Mouse (Mus musculus) erythroblast, embryonic 14.5 days (primary cell): ENCODE results near the gene Aarsd1. TPM values are rescaled to one million over a fixed set of nuclear protein-coding genes. Genes with fewer than 3 reads are reported as not detected.
A peak's percentile ranks its signal among the peaks of the same experiment; 100 is the strongest.
"Not testable (repeated sequence)": the region's sequence is repeated elsewhere in the genome, so short reads cannot be mapped to it uniquely, and the experiment has no call there.

ENCODE experiments used
- H3K27me3 ChIP-seq: 2 replicates; pipeline ENCODE4 v1.6.1; 2012; ENCODE audit warnings: inconsistent platforms; ENCODE audit not compliant: control insufficient read depth
- H3K36me3 ChIP-seq: 2 replicates; pipeline ENCODE4 v1.6.1; 2012; ENCODE audit warnings: mild to moderate bottlenecking, inconsistent platforms; ENCODE audit not compliant: control insufficient read depth
- H3K4me1 ChIP-seq: 2 replicates; pipeline ENCODE4 v1.6.1; 2012; ENCODE audit warnings: inconsistent platforms; ENCODE audit not compliant: control insufficient read depth
- H3K4me3 ChIP-seq: replicated peaks from 2 replicates; pipeline ENCODE3; 2012; ENCODE audit warnings: moderate library complexity, mild to moderate bottlenecking, inconsistent platforms
- H3K9me3 ChIP-seq: 2 replicates; pipeline ENCODE4 v1.6.1; 2012; ENCODE audit warnings: low read length, inconsistent platforms, mixed read lengths; ENCODE audit not compliant: control insufficient read depth
- GATA1 ChIP-seq: IDR thresholded peaks from 2 replicates; pipeline ENCODE4 v1.6.1; 2012; ENCODE audit warnings: low read length, inconsistent platforms, mixed read lengths
- TAL1 ChIP-seq: IDR thresholded peaks from 3 replicates; pipeline ENCODE4 v1.6.1; 2012; ENCODE audit warnings: low read length, inconsistent platforms, mixed read lengths
- polyA plus RNA-seq: library from polyadenylated mRNA; stranded (reverse); fragments of >175 nt; gene quantifications from 2 replicates; pipeline ENCODE4 v1.2.3, GENCODE M21; 2012

The Aarsd1 gene
- polyA plus RNA-seq, 1 experiment, result 3.7 TPM

DNA sequence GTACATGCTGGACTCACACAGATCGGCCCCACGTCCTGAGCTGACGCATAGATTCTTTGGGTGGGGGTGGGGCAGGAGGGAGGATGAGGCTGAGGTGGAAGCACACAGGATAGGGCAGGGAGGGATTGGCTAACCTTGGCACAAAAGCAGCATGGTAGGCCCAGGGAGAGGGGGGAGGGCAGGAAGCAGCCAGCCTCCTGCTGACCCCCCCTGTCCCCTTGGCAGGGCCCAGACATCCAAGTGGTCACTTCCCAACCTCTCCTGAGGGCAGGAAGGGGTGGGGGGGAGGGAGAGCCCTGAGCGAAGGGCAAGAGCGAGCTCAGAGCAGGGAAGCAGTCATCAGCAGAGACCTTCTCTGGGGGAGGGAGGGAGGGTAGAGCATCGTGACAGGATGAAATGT lies 42.3 kb upstream of the Aarsd1 start:
- Histone ChIP-seq H3K4me1 (peaks cover 24% of the 10 kb centered on the region), H3K36me3 (peaks cover 47% of the 10 kb centered on the region), H3K27me3 (peaks cover 22% of the 10 kb centered on the region), H3K4me3 (no peak overlapping the region), H3K9me3 (no peaks in the 10 kb centered on the region)
- TF ChIP-seq TAL1 (no peak), GATA1 (no peak)

DNA sequence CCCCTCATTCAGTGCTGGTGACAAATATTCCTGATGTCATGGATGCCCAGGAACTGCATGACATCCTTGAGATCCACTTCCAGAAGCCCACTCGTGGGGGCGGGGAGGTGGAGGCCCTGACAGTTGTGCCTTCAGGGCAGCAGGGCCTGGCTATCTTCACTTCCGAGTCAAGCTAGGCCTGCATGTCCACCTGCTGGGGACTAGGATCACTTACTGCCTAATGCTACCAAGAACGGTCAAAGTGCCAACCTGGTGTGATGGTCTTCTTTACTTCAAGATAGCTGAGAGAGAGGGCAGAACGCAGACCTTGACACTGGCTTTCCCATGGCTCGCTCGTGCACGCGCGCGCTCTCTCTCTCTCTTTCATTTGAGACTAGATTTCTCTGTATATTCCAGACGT lies 40.8 kb upstream of the Aarsd1 start:
- TF ChIP-seq TAL1 (no peak), GATA1 (no peak)
- no peak overlapping the region for H3K4me3 ChIP-seq
- no peaks in the 10 kb centered on the region for H3K9me3 ChIP-seq
- H3K27me3 ChIP-seq, result peaks cover 7% of the 10 kb centered on the region
- peaks cover 14% of the 10 kb centered on the region for H3K4me1 ChIP-seq
- H3K36me3 ChIP-seq, result peaks cover 54% of the 10 kb centered on the region

- peaks cover 54% of the 10 kb centered on the region for H3K36me3 ChIP-seq
- peaks cover 8% of the 10 kb centered on the region for H3K4me1 ChIP-seq
- no peak overlapping the region for H3K4me3 ChIP-seq
- no peaks in the 10 kb centered on the region for H3K9me3 ChIP-seq
- TF ChIP-seq TAL1, result no peak
- no peak for TF ChIP-seq GATA1
- peaks cover 3% of the 10 kb centered on the region; the same call in 1 of the 2 replicates for H3K27me3 ChIP-seq
Observed at GRCm38 (mm10) chr11:101457631-101458030, 40.2 kb upstream of the Aarsd1 start.

- no peak for TF ChIP-seq TAL1
- no peak for TF ChIP-seq GATA1
- H3K9me3 ChIP-seq, result no peaks in the 10 kb centered on the region
- peaks cover 60% of the 10 kb centered on the region for H3K36me3 ChIP-seq
- no peaks in the 10 kb centered on the region for H3K27me3 ChIP-seq
- peaks cover 19% of the 10 kb centered on the region for H3K4me1 ChIP-seq
- no peak overlapping the region for H3K4me3 ChIP-seq
Observed at GRCm38 (mm10) chr11:101455627-101456026, 38.2 kb upstream of the Aarsd1 start.

DNA sequence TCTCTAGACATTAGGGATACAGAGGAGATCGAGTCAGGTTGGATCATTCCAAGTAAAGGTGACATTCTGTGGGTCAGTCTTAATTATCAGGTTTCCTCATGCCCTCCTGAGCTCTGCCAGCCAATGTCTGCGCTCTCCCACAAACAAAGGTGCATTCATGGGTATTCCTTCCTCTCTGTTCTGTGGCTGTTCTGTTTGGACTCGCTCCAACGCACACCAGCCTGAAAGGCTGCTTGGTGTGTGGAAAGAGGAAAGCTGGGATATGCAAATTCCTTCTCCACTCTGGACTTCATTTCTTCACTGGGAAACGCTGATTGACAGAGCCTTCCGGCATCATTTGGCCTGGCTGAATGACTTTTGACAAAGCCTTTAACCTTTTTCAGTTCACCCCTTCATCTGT lies 37.3 kb upstream of the Aarsd1 start:
- peaks cover 25% of the 10 kb centered on the region for H3K4me1 ChIP-seq
- H3K4me3 ChIP-seq, result no peak overlapping the region
- peaks cover 56% of the 10 kb centered on the region for H3K36me3 ChIP-seq
- H3K27me3 ChIP-seq, result no peaks in the 10 kb centered on the region
- TF ChIP-seq TAL1, result no peak
- no peak for TF ChIP-seq GATA1
- no peaks in the 10 kb centered on the region for H3K9me3 ChIP-seq

- Histone ChIP-seq H3K36me3 (peaks cover 32% of the 10 kb centered on the region), H3K4me3 (no peak overlapping the region), H3K4me1 (peaks cover 47% of the 10 kb centered on the region), H3K9me3 (no peaks in the 10 kb centered on the region), H3K27me3 (no peaks in the 10 kb centered on the region)
- TF ChIP-seq GATA1 (no peak), TAL1 (no peak)
Observed at GRCm38 (mm10) chr11:101452093-101452774, 34.8 kb upstream of the Aarsd1 start.

DNA sequence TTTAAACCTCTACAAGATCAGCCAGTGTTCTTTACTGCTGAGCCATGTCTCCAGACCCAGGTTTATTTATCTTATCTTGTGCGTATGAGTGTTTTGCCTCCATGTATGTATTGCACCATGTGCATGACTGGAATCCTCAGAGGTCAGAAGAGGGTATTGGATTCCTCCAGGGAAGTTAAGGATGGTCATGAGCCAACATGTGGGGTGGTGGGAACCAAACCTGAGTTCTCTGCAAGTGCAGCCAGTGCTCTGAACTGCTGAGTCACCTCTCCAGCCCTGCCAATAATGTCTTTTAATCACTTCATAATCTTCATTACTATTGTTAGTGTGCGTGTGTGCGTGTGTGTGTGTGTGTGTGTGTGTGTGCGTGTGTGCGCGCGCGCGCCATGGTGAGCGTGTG lies 34.1 kb upstream of the Aarsd1 start:
- Histone ChIP-seq H3K27me3 (no peaks in the 10 kb centered on the region), H3K4me3 (no peak overlapping the region), H3K36me3 (peaks cover 25% of the 10 kb centered on the region), H3K9me3 (no peaks in the 10 kb centered on the region), H3K4me1 (peaks cover 47% of the 10 kb centered on the region)
- TF ChIP-seq TAL1, result no peak
- TF ChIP-seq GATA1, result no peak

- Histone ChIP-seq H3K9me3 (no peaks in the 10 kb centered on the region), H3K4me3 (no peak overlapping the region), H3K36me3 (peaks cover 30% of the 10 kb centered on the region), H3K4me1 (peaks cover 50% of the 10 kb centered on the region), H3K27me3 (no peaks in the 10 kb centered on the region)
- TF ChIP-seq TAL1 (no peak), GATA1 (no peak)
Observed at GRCm38 (mm10) chr11:101450394-101450793, 33.0 kb upstream of the Aarsd1 start.

GRCm38 (mm10) chr11:101449596-101449995 lies 32.2 kb upstream of the Aarsd1 start:
- peaks cover 36% of the 10 kb centered on the region for H3K36me3 ChIP-seq
- H3K4me3 ChIP-seq, result peak overlapping the region; percentile 88
- H3K4me1 ChIP-seq, result peaks cover 55% of the 10 kb centered on the region
- not testable (repeated sequence) for H3K27me3 ChIP-seq, H3K9me3 ChIP-seq

GRCm38 (mm10) chr11:101448899-101449298 lies 31.5 kb upstream of the Aarsd1 start:
- H3K4me1 ChIP-seq, result peaks cover 62% of the 10 kb centered on the region
- H3K27me3 ChIP-seq, result no peaks in the 10 kb centered on the region

More at GRCm38 (mm10) chr11:101448899-101449298, 31.5 kb upstream of the Aarsd1 start:
- Histone ChIP-seq H3K9me3 (no peaks in the 10 kb centered on the region), H3K4me3 (peak overlapping the region; percentile 88), H3K36me3 (peaks cover 43% of the 10 kb centered on the region)
- TF ChIP-seq TAL1 (no peak), GATA1 (no peak)
